Mouse (Mus musculus) adrenal gland, adult (tissue): ENCODE measurements around the gene Pappa2.

ENCODE experiments used
- DNase-seq, 2 experiments: peaks; one replicate each; pipeline ENCODE4 v3.0.0; 2022 to 2023; ENCODE audit warnings: low spot score in 1 of 2; ENCODE audit not compliant: inconsistent age in 2 of 2

Pappa2 gene

GRCm38 (mm10) chr1:158915592-158915991 lies 64.7 kb downstream of the Pappa2 start:
- DNase-seq: no peak

- DNase-seq: no peak
Measured at GRCm38 (mm10) chr1:158910661-158911060, 69.6 kb downstream of the Pappa2 start.

GRCm38 (mm10) chr1:158897339-158897738 lies 83.0 kb downstream of the Pappa2 start:
- peak; percentile 7 to 34 for DNase-seq

- no peak for DNase-seq
Measured at GRCm38 (mm10) chr1:158894441-158894840, 85.8 kb downstream of the Pappa2 start.

GRCm38 (mm10) chr1:158875487-158875886 lies 104.8 kb downstream of the Pappa2 start:
- no peak for DNase-seq

- DNase-seq: no peak
Measured at GRCm38 (mm10) chr1:158874552-158875077, 105.7 kb downstream of the Pappa2 start.

- no peak for DNase-seq
Measured at GRCm38 (mm10) chr1:158873631-158874030, 106.7 kb downstream of the Pappa2 start.

- no peak for DNase-seq
Measured at GRCm38 (mm10) chr1:158871401-158871800, 108.9 kb downstream of the Pappa2 start.

GRCm38 (mm10) chr1:158860190-158860589 lies 120.1 kb downstream of the Pappa2 start:
- no peak for DNase-seq

GRCm38 (mm10) chr1:158853936-158854882 lies 126.1 kb downstream of the Pappa2 start:
- no peak for DNase-seq

- peak; percentile 17 to 22 for DNase-seq
Measured at GRCm38 (mm10) chr1:158852836-158853567, 127.3 kb downstream of the Pappa2 start.

- DNase-seq: peak in 1 of 2 experiments; percentile 55
Measured at GRCm38 (mm10) chr1:158850459-158850858, 129.8 kb downstream of the Pappa2 start.

GRCm38 (mm10) chr1:158844604-158845003 lies 135.7 kb downstream of the Pappa2 start:
- DNase-seq: peak; percentile 29 to 73

GRCm38 (mm10) chr1:158837151-158837550 lies 143.1 kb downstream of the Pappa2 start:
- DNase-seq: no peak

- DNase-seq: no peak
Measured at GRCm38 (mm10) chr1:158830152-158830551, 150.1 kb downstream of the Pappa2 start.

GRCm38 (mm10) chr1:158827931-158828330 lies 152.4 kb downstream of the Pappa2 start:
- DNase-seq: no peak

- DNase-seq: no peak
Measured at GRCm38 (mm10) chr1:158819676-158820075, 160.6 kb downstream of the Pappa2 start.

GRCm38 (mm10) chr1:158816479-158816878 lies 163.8 kb downstream of the Pappa2 start:
- DNase-seq: no peak

GRCm38 (mm10) chr1:158811887-158812286 lies 168.4 kb downstream of the Pappa2 start:
- no peak for DNase-seq

GRCm38 (mm10) chr1:158775486-158775885 lies 204.8 kb downstream of the Pappa2 start:
- DNase-seq: no peak

- DNase-seq: no peak
Measured at GRCm38 (mm10) chr1:158773102-158773501, 207.2 kb downstream of the Pappa2 start.

- no peak for DNase-seq
Measured at GRCm38 (mm10) chr1:158770756-158771155, 209.5 kb downstream of the Pappa2 start.
